ENCODE assay signal across 7 mouse cellular contexts in the genomic region with DNA sequence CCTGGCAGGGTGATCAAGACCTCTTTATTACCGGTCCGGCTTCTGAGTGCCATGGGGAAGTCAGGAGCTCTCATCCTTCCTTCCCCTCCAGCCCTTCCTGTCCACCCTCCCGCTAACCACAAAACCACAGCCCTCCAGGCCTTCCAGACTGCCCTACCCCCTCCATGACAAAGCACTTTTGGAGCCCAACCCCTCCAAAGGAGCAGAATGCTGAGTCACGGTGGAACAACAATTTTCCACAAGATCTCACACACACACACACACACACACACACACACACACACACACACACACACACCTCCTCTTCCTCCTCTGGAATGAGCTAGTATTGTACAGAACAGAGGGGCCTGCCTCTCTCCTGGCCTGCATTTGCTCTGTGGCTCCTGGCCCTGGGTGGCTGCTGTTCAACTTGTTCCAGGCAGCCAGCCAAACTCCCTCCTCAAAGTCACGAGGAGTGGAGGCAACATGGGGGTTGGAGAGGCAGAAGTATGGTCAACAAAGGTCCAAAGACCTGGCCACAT. TPM values are rescaled to one million over a fixed set of nuclear protein-coding genes. Genes with fewer than 3 reads are reported as not detected.
DNase-seq lines count a peak whose midpoint lies in the region; ATAC-seq and TF ChIP-seq lines count a peak whose summit lies in the region.

No protein-coding gene starts in this region.

- H3K36me3 ChIP-seq in CH12.LX (replicated peaks in 1 of 2; ENCODE audit: control insufficient read depth in 1 of 2, insufficient read depth in 1 of 2, low read length in 1 of 2) (peaks cover 0 to 4% of the 10 kb centered on the region in 2 experiments), MEL (ENCODE audit: control insufficient read depth in 1 of 2, insufficient read depth in 2 of 2, low read length in 2 of 2) (peaks cover under 1 to 41% of the 10 kb centered on the region in 2 experiments)
- H3K36me3 ChIP-seq in heart, embryonic 13.5 days, result no peaks in the 10 kb centered on the region

- H3K27me3 ChIP-seq in CH12.LX (replicated peaks) (no peaks in the 10 kb centered on the region), MEL (ENCODE audit: control insufficient read depth in 1 of 2, insufficient read depth in 2 of 2, low read length in 2 of 2) (no peaks in the 10 kb centered on the region)
- H3K27me3 ChIP-seq in heart, embryonic 13.5 days (replicated peaks), result no peaks in the 10 kb centered on the region

- H3K79me2 ChIP-seq in CH12.LX (replicated peaks; ENCODE audit: control insufficient read depth, extremely low read depth, insufficient read depth, poor library complexity, severe bottlenecking) (peaks cover 9% of the 10 kb centered on the region), MEL (ENCODE audit: control insufficient read depth, insufficient read depth, low read length, poor library complexity) (peaks cover 14% of the 10 kb centered on the region)

- TF ChIP-seq RAD21 in CH12.LX (IDR thresholded peaks at IDR 0.05; ENCODE audit: low read depth, low read length), result no peak
- TF ChIP-seq RAD21 in MEL (IDR thresholded peaks at IDR 0.05; ENCODE audit: low read depth, low read length), result no peak

- H3K9ac ChIP-seq in CH12.LX (ENCODE audit: insufficient read depth, low read depth) (peak overlapping the region; percentile 28; the same call in 1 of the 2 replicates), MEL (ENCODE audit: control insufficient read depth, low read depth, low read length, poor library complexity, severe bottlenecking) (peak overlapping the region; percentile 49)
- peak overlapping the region; percentile 51 for H3K9ac ChIP-seq in heart, embryonic 13.5 days

- 32% methylated on average over 5 of the region's 5 CpGs for WGBS in heart, embryonic 13.5 days

- peak; percentile 58 for DNase-seq in CH12.LX (ENCODE audit: extremely low read depth)
- peak; percentile 92 for DNase-seq in MEL (ENCODE audit: low read depth, low spot score)
- DNase-seq in cerebellum, postnatal 25 days, result peak; percentile 36 to 62
- peak; percentile 73 to 77 for DNase-seq in layer of hippocampus, postnatal 36 days
- DNase-seq in urinary bladder, postnatal 14 days (ENCODE audit: low spot score), result peak; percentile 82

- no peaks in the 10 kb centered on the region for H3K9me3 ChIP-seq in CH12.LX (replicated peaks; ENCODE audit: low read length)
- no peaks in the 10 kb centered on the region for H3K9me3 ChIP-seq in MEL (replicated peaks; ENCODE audit: insufficient read depth, low read length)
- no peaks in the 10 kb centered on the region for H3K9me3 ChIP-seq in heart, embryonic 13.5 days

- TF ChIP-seq POLR2A in CH12.LX (IDR thresholded peaks at IDR 0.05; ENCODE audit: low read depth, low read length), result no peak
- no peak for TF ChIP-seq POLR2A in MEL (IDR thresholded peaks at IDR 0.05; ENCODE audit: control insufficient read depth in 1 of 2, insufficient read depth in 1 of 2, low read depth in 1 of 2, low read length in 2 of 2, poor library complexity in 1 of 2)

- peak; percentile 43 for ATAC-seq in heart, embryonic 13.5 days (ENCODE audit: extremely low read depth, insufficient number of reproducible peaks, low FRiP score, low TSS enrichment)
- peak; percentile 28 for ATAC-seq in megakaryocyte, adult 5-6 weeks (ENCODE audit: poor library complexity, severe bottlenecking)

- H3K4me2 ChIP-seq in CH12.LX (ENCODE audit: insufficient read depth, low read depth, poor library complexity, severe bottlenecking), result peak overlapping the region; percentile 32; the same call in 1 of the 2 replicates
- peak overlapping the region; percentile 45 for H3K4me2 ChIP-seq in heart, embryonic 13.5 days

- in situ Hi-C loops in CH12.LX (cut with MboI; ENCODE audit: low pct_ligation_motif_present, low pct_unique_long_range_greater_than_20kb, low sequenced_read_pairs), result no loop called here

- dilution Hi-C loops in CH12.LX (cut with MboI; ENCODE audit: extremely low pct_ligation_motif_present, extremely low pct_unique_long_range_greater_than_20kb, low sequenced_read_pairs), result no loop called here

- TF ChIP-seq EP300 in CH12.LX (IDR thresholded peaks at IDR 0.05; ENCODE audit: low read length) (no peak), MEL (IDR thresholded peaks at IDR 0.05; ENCODE audit: low read depth in 1 of 2, low read length in 2 of 2) (peak; percentile 81 to 92)

- H3K27ac ChIP-seq in CH12.LX (ENCODE audit: insufficient read depth, low read depth) (peak overlapping the region; percentile 25), MEL (ENCODE audit: control insufficient read depth, low read depth, low read length) (peak overlapping the region; percentile 90)
- peak overlapping the region; percentile 82 for H3K27ac ChIP-seq in heart, embryonic 13.5 days (replicated peaks)

- no peak overlapping the region for H3K4me3 ChIP-seq in CH12.LX (replicated peaks in 1 of 3; ENCODE audit: low read depth in 2 of 3, low read length in 2 of 3, poor library complexity in 1 of 3)
- peak overlapping the region; percentile 6 to 7; a peak in 1 of 4 replicates for H3K4me3 ChIP-seq in MEL (ENCODE audit: control insufficient read depth in 1 of 2, insufficient read depth in 1 of 2, low read depth in 2 of 2, low read length in 2 of 2)
- H3K4me3 ChIP-seq in heart, embryonic 13.5 days, result peak overlapping the region; percentile 6; the same call in 1 of the 2 replicates

- peaks cover 28 to 63% of the 10 kb centered on the region in 2 experiments for H3K4me1 ChIP-seq in CH12.LX (ENCODE audit: control insufficient read depth in 1 of 2, insufficient read depth in 2 of 2)
- H3K4me1 ChIP-seq in MEL (ENCODE audit: control insufficient read depth in 1 of 2, insufficient read depth in 2 of 2, low read length in 2 of 2), result peaks cover 41 to 43% of the 10 kb centered on the region in 2 experiments
- peaks cover 40% of the 10 kb centered on the region for H3K4me1 ChIP-seq in heart, embryonic 13.5 days

- no peak for TF ChIP-seq CTCF in CH12.LX (conservative IDR thresholded peaks at IDR 0.05 in 1 of 2, IDR thresholded peaks at IDR 0.05 in 1 of 2; ENCODE audit: low read depth in 2 of 2, low read length in 2 of 2)
- TF ChIP-seq CTCF in MEL (IDR thresholded peaks at IDR 0.05 in 2 of 3, conservative IDR thresholded peaks at IDR 0.05 in 1 of 3; ENCODE audit: control insufficient read depth in 1 of 3, insufficient read depth in 1 of 3, low read depth in 2 of 3, low read length in 3 of 3, poor library complexity in 1 of 3, severe bottlenecking in 1 of 3), result no peak

TF ChIP-seq in CH12.LX, 34 proteins besides CTCF, POLR2A, EP300 and RAD21 (continues in another document):
- no peak for TF ChIP-seq USF2 (conservative IDR thresholded peaks at IDR 0.05; ENCODE audit: low read depth, low read length)
- TF ChIP-seq KAT2A (IDR thresholded peaks at IDR 0.05; ENCODE audit: insufficient replicate concordance, low read length), result no peak
- no peak for TF ChIP-seq TBP (conservative IDR thresholded peaks at IDR 0.05; ENCODE audit: low read depth, low read length)
- no peak for TF ChIP-seq TCF12 (IDR thresholded peaks at IDR 0.05; ENCODE audit: low read depth, low read length)
- no peak for TF ChIP-seq E2F4 (IDR thresholded peaks at IDR 0.05; ENCODE audit: insufficient replicate concordance, low read depth, low read length)
- no peak for TF ChIP-seq NELFE (IDR thresholded peaks at IDR 0.05; ENCODE audit: low read depth, low read length)

TF ChIP-seq in MEL, 35 proteins besides CTCF, POLR2A, EP300 and RAD21 (continues in another document):
- peak; percentile 35; the same call in 1 of the 2 replicates for TF ChIP-seq MYB (IDR thresholded peaks at IDR 0.05; ENCODE audit: low read depth, low read length)
- TF ChIP-seq POLR2AphosphoS5 (IDR thresholded peaks at IDR 0.05; ENCODE audit: borderline replicate concordance, low read depth, low read length), result no peak
- TF ChIP-seq TBP (IDR thresholded peaks at IDR 0.05; ENCODE audit: low read depth, low read length), result peak; percentile 62; the same call in 1 of the 2 replicates
- TF ChIP-seq UBTF (IDR thresholded peaks at IDR 0.05; ENCODE audit: borderline replicate concordance, insufficient read depth, low read depth, low read length), result no peak
- TF ChIP-seq ZNF384 (IDR thresholded peaks at IDR 0.05; ENCODE audit: low read depth, low read length), result no peak
- peak; percentile 48; the same call in 1 of the 2 replicates for TF ChIP-seq MXI1 (IDR thresholded peaks at IDR 0.05; ENCODE audit: low read depth, low read length)
- no peak for TF ChIP-seq MYC (IDR thresholded peaks at IDR 0.05; ENCODE audit: low read depth, low read length)

RNA-seq across cellular contexts. Expression of a gene that starts 1.9 kb away (rescaled TPM):
- total RNA-seq in CH12.LX (2012; rRNA removed) (284 and 317 TPM in 2 replicates), CH12.LX (2014; rRNA removed) (279 and 303 TPM in 2 replicates), MEL (2012; rRNA removed) (444 and 518 TPM in 2 replicates)
- polyA plus RNA-seq in CH12.LX (2012; ENCODE audit: insufficient read length, low read depth) (2,849 and 3,031 TPM in 2 replicates), MEL (2012; ENCODE audit: insufficient read depth in 1 of 2, insufficient read length in 2 of 2, low read depth in 1 of 2, low replicate concordance in 2 of 2, missing spikeins in 1 of 2) (1,000 to 10,000 TPM; 2,118 to 2,175 TPM)
- 2,189 and 2,554 TPM in 2 replicates for polyA plus RNA-seq in heart, embryonic 13.5 days (2015; fragmentation: Nextera tagmentation; extraction: Ambion mirVana)
- total RNA-seq in layer of hippocampus, postnatal 36 days (2021), result 1,000 to 10,000 TPM; 2,856 to 3,180 TPM
- total RNA-seq in megakaryocyte, adult 5-6 weeks (2015), result 1,271 and 1,296 TPM in 2 replicates
- 513 and 615 TPM in 2 replicates for total RNA-seq in megakaryocyte, adult 5-6 weeks (2017)

RNA-seq across cellular contexts. Expression of a gene that starts 22.9 kb away (rescaled TPM):
- 0.13 TPM in 1 of 2 replicates, not detected in the other for total RNA-seq in CH12.LX (2012; rRNA removed)
- total RNA-seq in CH12.LX (2014; rRNA removed), result not detected in 2 replicates
- not detected in 2 replicates for polyA plus RNA-seq in CH12.LX (2012; ENCODE audit: insufficient read length, low read depth)
- total RNA-seq in MEL (2012; rRNA removed), result not detected in 2 replicates
- polyA plus RNA-seq in MEL (2012; ENCODE audit: insufficient read depth in 1 of 2, insufficient read length in 2 of 2, low read depth in 1 of 2, low replicate concordance in 2 of 2, missing spikeins in 1 of 2), result under 1 TPM in 1 of 2 experiments, not detected in 1; 0.08 TPM
- 0.23 and 0.27 TPM in 2 replicates for polyA plus RNA-seq in heart, embryonic 13.5 days (2015; fragmentation: Nextera tagmentation; extraction: Ambion mirVana)
- under 1 TPM; 0.52 to 0.58 TPM for total RNA-seq in layer of hippocampus, postnatal 36 days (2021)
- total RNA-seq in megakaryocyte, adult 5-6 weeks (2015), result not detected in 2 replicates
- total RNA-seq in megakaryocyte, adult 5-6 weeks (2017), result not detected in 2 replicates

RNA-seq across cellular contexts. Expression of a gene that starts 23.0 kb away (rescaled TPM):
- total RNA-seq in CH12.LX (2012; rRNA removed) (0.04 TPM in 1 of 2 replicates, not detected in the other), CH12.LX (2014; rRNA removed) (not detected in 2 replicates), MEL (2012; rRNA removed) (0.52 and 1.0 TPM in 2 replicates)
- polyA plus RNA-seq in CH12.LX (2012; ENCODE audit: insufficient read length, low read depth) (not detected in 2 replicates), MEL (2012; ENCODE audit: insufficient read depth in 1 of 2, insufficient read length in 2 of 2, low read depth in 1 of 2, low replicate concordance in 2 of 2, missing spikeins in 1 of 2) (1 to 10 TPM in 1 of 2 experiments, not detected in 1; 1.4 TPM)
- 32.5 and 36.7 TPM in 2 replicates for polyA plus RNA-seq in heart, embryonic 13.5 days (2015; fragmentation: Nextera tagmentation; extraction: Ambion mirVana)
- total RNA-seq in layer of hippocampus, postnatal 36 days (2021), result 10 to 100 TPM in 1 of 2 experiments, 1 to 10 TPM in 1; 8.9 to 10.4 TPM
- 3.1 and 5.6 TPM in 2 replicates for total RNA-seq in megakaryocyte, adult 5-6 weeks (2015)
- total RNA-seq in megakaryocyte, adult 5-6 weeks (2017), result 7.1 and 11.8 TPM in 2 replicates

Comparison
In these comparisons a context has a peak if more than half of its experiments do, and no peak if none do; other contexts are left out.
1. H3K27ac ChIP-seq: peak in every context shown above with its lines; median percentile 90 in MEL; 82 in heart, embryonic 13.5 days; 25 in CH12.LX.
2. H3K4me3 ChIP-seq: peak in MEL (2 of 2) and heart, embryonic 13.5 days (single experiment); none in CH12.LX (0 of 3).
3. Peak in every context shown above with its lines, with median percentiles within 50 percentile points of each other: DNase-seq and H3K9ac ChIP-seq.